Mouse (Mus musculus) spleen, adult 12 weeks (tissue): Measurements from ENCODE around the gene Prkcb.

Experiments used
- DNase-seq: peaks from one replicate; pipeline ENCODE4 v3.0.0; 2022; ENCODE audit warnings: low spot score

Gene Prkcb

DNA sequence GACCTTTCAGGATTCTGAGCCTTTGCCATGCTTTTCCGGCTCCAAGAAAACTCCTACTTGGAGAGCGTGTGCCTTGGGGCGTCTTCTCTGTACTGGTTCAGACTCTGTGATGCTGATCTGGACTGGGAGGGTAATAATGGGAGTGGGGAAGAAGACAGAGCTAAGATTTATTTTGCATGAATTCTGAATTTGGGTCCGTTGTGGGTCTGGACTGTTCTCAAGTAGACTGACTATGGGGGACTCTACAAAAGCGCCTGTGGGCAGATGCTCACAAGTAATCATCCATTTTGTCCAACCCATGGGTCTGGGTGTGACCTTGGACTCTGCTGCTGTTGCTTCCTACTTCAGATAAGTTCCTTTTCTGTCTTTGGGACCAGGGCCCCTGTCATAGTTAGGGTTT lies 240.1 kb downstream of the Prkcb start:
- DNase-seq, result no peak

DNA sequence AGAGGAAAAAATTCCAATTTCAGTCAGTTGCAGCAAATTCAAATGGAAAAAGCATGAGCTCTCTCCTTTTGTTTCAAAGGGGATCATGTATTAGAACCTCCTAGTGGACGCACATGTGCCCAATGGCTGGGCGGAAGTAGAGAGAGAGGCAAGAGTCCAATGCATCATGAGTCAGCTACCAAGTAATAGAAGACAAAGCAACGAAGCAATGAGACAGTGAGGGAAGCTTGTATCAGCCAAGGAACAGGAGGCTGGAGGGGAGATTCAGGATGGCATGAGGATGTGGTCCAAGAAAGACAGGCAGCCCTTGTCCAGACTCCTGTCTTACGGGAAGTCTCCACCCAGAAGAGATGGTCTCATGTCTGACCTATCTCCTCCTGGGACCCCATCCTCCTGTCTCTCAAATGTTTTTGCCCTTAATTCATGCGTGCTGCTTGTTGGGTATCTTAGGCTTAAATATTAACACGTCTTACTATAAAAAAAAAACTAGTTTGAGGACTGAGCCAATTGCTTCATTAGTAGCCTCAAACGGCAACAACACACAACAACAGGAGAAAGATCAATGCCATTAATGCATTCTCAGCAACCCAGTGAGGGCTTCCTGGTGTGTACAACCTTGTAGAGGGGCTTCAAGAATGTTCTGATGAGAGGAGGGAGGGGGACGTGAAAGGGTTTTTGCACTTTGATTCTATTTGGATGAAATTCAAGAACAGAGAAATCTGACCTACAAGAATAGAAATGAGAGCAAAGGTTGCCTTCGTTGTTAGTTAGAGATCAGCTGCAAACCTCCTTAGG lies 245.2 kb downstream of the Prkcb start:
- DNase-seq, result no peak

DNA sequence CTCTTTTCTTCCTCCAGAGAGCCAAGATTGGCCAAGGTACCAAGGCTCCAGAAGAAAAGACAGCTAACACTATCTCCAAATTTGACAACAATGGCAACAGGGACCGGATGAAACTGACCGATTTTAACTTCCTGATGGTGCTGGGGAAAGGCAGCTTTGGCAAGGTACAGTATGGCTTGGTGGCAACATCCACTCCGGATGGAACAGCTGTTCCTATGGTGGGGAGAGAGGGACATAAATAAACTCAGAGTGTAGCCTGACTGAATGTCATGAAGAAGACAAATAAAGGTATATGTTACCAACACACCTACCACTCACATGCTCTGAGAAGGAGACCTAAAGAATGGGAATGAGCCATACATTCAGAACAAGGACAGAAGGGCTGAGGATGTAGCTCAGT lies 256.1 kb downstream of the Prkcb start:
- no peak for DNase-seq

DNA sequence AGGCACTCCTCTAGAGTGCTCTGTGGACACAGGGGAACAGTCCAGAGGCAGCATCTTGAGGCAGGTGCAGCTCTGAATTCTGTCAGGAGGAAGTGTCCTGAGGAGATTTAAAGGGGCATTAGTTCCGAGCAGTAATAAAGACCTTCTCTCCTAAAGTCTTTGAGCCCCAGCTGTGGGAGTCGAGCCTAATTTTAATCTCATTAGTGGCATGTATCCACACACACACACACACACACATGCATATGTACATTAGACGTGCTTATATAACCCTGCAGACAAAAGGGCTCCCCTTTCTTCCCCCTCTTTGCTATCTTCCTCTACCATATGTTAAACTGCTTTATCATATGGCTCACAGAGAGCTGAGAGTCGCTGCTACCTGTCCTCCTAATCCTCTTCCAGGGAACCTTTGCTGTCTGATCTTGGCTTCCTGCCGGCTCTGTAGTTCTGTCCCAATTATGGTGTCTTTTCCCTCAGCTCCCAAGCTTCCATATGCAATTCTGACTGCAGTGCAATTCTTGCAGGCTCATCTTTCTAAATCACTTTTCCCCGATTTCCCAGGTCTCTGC lies 268.1 kb downstream of the Prkcb start:
- DNase-seq, result no peak

DNA sequence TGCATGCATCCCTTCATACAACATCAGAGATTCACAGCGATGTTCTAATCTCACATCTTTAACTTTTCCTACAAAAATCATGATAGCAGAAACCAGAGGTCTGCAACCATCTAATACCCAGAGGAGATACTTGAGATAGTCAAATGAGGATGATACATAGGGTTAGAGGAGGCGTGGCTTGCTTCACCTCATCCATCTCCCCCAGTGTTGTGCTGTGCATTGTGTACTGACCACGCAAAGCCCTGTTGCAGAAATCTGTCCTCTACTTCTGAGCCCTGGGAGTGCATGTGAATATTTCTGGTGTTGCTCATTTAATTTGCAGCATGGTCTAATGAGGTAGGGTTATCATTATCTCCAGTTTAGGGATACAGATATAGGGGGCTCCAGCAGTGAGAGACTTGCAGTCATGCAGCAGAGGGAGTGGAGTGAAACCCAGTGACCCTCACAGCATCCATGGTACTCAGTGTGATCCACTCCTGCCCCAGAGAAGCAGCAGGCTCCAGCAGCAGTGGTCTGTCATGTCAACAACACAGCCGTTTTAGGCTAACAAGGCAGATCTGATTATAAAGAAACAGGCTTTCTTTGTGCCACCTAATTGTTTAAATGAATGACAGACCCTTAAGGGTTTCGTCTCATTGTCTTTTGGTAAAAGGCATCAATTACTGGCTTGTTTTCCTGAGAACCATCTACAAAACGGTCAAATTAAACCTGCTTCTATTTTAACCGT lies 269.7 kb downstream of the Prkcb start:
- no peak for DNase-seq

DNA sequence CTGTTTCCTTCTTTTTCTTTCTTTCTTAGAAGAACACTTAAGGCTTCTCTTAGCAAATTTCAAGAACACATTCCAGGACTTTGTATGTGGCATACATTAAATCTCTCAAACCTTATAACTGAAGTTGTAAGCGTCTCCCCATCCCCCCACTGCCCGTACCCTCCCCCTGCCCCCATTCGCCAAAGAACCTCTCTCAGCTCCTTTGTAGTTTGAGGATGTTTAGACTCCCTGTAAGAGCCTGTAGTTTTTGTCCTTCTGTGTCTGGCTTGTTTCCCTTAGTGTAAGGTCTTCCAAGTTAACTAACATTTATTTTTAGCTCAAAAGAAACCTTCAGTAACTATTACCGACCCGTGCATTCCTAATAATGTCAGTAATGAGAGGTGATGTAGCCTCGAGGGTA lies 270.4 kb downstream of the Prkcb start:
- DNase-seq, result no peak

DNA sequence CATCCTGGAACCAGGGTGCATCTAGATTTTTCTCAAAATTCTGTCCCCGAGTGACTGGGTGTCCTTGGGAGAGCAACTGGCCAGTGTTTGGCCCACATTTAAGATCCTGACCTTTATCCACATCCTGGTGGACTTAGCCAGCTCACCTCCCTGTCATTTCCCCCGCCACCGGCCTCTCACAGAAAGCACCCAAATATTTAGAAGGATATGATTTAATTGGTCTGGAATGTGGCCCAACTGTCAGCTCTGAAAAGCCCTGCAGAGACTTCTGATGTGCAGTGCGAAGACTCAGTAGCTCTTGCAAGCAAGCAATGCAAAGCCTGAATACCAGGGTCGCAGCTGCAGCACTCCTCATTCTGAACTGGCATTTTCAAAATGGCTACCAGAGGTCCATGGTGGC lies 274.0 kb downstream of the Prkcb start:
- no peak for DNase-seq

DNA sequence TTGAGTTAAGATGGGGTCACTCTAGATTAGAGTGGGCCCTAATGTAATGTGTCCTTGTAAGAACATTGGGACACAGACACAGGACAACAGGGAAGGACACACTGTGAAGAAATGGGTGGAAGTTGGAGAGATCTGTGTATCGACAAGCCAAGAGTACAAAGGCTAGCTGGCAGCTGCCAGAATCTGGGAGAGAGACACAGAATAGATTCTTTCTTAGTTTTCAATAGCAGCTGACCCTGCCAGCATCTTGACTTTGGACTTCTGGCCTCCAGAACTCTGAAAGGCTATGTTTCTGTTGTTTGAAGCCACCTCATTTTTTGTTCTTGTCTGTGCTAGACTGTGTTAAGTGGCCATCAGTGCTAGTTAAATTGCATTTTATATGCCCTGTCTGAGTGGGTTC lies 276.8 kb downstream of the Prkcb start:
- no peak for DNase-seq

DNA sequence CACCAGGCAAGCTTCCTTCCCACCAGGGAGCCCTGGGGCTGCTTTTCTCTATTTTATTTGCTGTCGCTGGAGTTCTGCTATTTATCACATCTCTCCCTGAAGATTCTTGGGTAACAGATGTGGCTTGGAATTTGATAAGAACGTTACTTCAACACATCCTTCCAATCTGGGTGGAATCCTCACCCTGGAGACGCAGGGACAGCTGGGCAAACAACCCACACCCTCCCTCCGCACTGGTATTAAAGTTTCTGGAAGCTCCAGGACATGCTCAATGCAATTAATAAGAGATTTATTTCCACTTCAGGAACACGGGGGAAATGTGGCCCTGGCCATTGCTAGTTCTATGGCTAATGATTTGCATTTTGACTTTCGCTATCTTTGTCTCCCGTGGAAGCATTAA lies 277.5 kb downstream of the Prkcb start:
- DNase-seq, result no peak

DNA sequence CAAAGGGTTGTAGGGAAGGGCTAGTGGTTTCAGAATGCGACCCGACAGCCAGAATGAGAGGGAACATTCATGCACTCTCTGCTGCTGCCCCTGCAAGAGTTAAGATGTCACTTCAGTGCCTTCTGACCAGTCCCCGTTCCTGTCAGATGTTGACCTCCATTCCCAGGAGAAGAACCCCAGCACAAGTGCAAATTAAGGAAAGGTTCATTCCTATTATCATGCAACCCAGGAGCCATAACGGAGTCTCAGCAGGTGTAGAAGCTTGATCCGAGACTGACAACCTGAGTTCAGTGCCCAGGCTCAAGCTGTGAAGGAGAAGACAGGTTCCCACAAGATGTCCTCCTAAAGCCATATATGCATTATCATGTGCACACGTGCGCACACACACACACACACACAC lies 280.2 kb downstream of the Prkcb start:
- DNase-seq, result no peak

DNA sequence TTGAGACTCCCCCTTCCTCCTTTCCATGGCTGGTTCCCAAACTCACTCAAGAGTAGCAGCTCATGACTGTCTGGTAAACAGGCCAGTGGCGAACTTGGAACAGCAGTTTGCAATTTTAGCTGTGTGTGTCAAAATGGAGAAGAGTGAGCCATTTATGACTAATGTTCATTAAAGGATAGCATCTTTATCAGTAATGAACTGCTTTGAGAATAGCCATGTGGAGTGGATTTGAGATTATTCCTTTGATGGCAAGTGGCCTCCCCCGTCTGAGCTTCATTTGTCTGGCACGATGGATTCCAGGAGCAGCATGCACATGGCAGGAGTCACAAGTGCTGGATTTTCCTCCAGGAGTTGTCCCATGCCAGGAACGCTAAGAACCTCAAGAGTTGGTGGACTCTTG lies 281.9 kb downstream of the Prkcb start:
- no peak for DNase-seq

DNA sequence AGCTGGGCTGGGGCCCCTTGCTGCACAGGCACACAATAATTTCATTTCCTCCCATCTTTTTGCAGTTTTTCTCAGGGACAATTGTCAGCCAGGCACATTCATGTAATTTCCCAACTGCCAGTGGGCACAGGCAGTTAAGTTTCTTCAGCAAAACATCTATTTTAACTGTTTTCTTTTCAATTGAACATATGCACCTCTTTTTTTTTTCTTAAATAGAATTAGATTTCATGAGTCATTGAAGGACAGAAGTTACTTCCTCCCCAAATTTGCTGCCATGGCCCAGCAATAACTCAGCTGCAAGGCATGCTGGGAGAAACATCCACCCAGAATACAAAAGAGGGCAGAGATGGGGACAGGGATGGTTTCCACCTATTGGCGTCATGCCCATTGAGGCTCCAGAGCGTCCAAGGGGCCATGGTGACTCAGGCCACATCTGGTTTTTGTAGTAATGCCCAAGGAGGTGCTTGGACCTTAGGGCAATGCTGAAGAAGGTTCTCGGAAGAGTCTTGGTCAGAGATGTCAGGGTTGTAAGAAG lies 284.6 kb downstream of the Prkcb start:
- no peak for DNase-seq

DNA sequence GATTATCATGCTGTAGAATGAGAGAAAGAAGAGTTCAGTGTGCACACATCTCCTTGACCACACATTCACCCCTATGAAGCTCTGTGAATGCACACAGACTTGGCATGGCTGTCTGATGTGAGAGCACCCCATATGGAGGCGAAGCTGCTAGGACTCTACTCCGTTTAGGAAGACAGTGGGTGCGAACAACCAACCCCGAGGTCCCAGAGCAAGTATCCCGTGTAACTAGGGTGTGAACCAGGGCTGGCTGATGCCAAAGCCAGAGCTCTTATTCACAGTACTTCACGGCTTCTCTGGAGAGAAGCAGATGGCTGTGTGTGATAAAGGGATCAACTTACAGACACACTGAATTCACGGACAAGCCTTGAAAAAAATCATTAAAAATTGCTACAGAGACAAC lies 285.9 kb downstream of the Prkcb start:
- DNase-seq, result no peak

DNA sequence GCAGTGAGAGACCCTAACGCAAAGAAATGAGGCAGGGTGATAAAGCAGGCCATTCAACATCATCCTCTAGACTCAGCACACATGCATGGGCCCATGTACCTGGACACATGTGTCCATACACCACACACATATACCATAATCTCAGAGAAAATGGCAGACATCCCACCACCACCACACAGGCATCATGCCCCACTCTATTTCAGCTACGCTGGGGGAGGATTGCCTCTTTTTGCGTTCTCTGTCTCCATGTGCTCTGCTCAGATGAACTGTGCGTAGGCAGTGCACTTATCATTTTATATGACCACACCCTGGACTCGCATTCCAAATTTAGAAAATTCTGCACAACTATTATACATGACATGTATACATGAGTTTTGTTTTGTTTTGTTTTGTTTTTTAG lies 286.5 kb downstream of the Prkcb start:
- DNase-seq, result no peak

DNA sequence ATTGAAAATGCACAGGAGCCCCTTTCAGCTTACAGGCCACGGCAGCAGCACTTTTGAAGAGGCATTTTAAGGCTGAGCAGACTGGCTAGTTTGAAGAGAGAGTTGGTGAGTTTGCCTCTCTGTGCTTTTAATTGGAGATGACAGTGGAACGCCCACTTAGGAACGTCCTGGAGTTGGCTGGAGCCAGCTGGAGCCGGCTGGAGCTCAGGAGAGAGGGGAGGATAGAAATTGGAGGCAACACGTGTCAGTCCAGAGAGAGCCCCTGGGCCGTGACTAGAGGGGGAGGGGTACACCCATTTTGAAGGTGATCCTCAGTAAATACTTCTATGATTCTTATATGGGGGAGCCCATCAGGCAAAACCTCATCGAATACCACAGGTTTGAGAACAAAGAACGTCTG lies 287.0 kb downstream of the Prkcb start:
- no peak for DNase-seq

DNA sequence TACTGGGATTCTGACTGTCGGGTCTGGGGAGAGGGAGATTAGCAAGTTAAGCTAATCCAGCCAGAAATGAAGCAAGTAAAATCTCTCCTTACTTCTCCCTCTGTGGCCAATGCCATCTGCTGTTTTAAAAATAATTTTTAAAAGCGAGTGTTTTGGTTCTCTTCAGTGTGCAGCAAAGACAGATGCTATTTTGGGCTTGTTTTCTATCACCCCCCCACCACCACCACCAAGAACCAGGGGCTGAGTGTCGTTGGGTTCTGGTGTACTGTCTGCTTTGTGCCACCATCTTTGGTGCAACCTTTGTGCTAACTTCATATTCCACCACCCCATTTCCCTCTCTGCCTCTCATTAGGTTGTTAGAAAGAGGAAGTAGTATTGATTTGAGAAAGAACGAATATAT lies 289.0 kb downstream of the Prkcb start:
- DNase-seq, result no peak

DNA sequence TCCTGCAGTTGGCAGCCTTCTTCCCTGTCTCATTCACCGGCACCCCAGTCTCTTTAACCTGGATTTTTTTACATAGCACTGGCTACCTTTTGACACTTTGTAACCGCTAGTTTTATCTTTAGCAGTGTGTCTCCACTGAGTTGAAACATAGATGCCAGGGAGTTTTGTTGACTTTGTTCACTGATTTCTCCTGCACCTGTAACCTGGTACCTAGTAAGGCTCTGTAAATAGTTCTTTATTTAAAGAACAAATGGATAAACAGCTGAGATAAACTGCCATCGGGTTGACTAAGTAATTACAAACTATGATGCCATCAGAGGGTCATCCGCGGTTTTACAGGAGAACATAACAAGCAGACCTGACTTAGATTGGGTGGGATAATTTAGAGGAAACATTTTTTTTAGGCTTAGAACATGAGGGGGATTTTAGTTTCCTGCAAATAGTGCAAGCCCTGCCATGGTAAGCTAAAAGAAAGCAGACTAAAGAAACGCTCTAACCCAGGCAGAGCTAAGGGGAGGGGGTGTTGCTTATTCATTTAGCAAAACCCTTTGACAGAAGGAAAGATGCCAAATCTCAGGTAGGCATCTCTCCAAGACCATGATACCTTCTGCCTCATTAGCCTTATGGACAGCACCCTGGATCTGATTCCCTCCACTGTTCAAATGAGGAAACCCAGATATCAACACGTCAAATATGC lies 291.1 kb downstream of the Prkcb start:
- DNase-seq, result no peak

DNA sequence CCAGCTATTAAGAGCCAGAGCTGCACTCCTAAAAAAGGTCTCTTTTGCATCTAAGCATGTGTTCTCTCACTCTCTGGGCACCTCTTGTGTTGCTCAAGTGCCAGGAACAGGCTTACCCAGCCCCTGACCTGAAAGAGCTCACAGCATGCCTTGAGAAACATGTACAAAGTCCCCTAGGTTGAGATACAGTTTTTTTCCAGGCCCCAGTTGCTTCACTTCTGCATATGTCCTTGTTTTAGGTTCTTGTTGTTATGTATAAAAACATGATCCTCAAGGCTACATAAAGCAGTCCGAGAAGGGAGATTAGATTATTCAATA lies 291.6 kb downstream of the Prkcb start:
- no peak for DNase-seq

DNA sequence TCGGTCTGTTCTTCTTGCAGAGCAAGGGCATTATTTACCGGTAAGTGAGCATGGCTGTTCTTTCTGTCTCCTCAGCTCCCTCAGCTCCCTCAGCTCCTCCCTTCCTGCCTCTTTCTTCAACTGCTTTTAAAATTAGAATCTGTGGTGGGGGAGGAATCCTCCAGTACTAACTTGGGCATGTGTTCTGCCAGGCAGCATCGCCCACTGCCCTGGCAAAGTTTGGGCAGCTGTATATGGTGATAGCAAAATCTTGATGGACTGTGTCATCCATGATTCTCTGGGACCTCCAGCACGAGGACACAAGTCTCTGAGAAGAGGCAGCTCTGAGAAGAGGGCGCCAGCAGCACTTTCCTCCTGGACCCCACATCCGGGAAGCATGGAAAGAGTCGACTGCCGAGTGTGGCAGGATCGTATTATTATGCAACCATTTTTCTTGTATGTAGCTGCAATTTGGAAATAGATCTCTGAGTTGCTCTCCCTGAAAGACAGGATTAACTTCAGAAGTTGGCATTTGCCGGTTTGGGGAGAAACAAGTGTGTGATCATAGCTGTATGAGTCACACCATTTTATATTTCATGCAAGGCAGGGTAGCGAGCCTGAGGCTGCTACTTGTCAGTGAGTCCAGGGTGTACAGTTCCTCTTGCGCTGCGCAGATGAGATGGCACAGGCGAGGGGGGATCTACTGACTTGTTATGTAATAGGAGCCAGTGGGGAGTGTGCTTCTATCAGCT lies 296.0 kb downstream of the Prkcb start:
- DNase-seq, result no peak

DNA sequence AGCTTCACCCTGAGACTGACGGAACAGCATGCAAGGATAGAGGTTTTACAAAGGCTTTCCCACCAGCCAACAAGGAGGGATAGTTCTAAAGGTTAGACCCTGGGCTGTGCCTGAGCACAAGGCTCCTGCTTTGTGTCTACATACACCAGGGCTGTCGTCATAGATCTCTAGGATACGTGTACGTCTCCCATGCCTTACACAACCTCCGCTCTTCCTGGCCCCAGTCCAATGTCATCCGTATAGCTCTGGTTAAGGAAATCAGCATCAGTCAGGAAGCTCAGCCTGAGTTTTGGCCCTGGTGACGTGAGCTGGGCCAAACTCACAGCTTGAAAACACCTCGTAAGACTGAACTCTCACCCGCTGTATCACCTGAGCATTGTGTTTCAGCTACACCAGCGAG lies 307.3 kb downstream of the Prkcb start:
- no peak for DNase-seq

DNA sequence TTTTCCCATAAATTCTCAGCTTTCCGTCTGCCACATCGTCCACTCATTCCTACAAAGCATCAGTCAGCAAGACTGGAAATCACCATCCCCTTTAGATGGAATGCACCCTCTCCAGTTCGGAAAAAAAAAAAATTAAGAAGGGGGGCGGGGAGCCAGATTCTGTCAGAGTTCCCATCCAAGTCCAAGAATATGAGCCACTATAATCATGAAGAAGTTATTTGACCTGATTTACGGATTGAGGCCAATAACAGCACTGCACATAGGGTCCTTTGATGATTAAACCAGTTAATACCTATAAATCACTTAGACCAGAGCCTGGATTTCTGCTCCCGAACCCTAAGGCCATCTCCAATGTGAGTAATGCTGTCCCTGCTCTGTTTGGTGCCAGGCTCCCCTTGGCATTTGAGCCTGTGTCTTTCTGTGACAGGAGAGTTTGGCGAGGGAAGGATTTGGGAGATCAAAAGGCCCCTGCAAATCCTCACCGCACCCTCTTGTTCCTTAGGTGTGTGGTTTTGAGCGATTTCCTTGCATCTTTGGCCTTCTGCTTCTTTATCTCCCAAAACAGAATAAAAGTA lies 308.1 kb downstream of the Prkcb start:
- no peak for DNase-seq

DNA sequence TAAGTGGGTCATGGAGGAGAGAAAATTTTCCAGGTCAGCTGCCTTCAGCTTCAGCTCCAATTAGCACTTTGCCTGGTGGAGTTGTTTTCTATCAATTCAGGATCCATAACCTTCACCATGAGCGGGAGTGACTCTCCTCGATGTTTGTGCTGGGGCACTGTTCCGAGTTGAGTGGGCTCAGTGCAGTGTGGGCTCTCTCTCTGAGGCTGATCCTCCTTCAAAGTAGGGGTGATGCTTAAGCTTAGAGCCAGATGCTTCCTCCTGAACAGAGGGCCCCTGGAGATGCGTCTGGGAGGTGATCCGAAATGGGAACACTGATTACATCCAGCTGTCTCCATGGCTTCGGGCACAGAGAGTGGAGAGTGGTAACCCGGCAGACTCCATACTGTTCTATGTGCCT lies 308.8 kb downstream of the Prkcb start:
- no peak for DNase-seq
